Mouse (Mus musculus) cerebellum, adult 11 months (tissue): ENCODE results near the gene Pgbd1.
A peak's percentile ranks its signal among the peaks of the same experiment; 100 is the strongest.

Source experiments
- DNase-seq: peaks from one replicate; pipeline ENCODE4 v3.0.0; 2022

The Pgbd1 gene

DNA sequence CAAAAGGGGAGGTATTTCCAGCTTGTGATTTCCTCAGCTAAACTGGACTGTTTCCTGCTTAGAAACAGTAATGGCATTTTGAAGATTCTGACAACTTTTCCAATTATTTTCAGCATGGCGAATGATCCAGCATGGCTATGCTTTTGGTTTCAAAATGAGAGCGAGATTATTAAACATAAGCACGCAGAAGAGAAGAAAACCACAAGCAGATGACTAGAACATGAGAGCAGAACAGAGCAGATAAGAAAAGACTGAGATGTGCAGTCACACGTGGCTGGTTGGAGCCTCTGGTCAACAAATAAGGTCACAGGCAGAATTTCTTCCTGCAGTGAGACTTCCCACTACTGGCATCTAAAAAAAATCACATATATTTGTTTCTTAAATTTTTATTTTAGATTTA, 25.6 kb downstream of the Pgbd1 start:
- DNase-seq: no peak

GRCm38 (mm10) chr13:21414231-21415212, 26.3 kb downstream of the Pgbd1 start:
- DNase-seq: no peak

DNA sequence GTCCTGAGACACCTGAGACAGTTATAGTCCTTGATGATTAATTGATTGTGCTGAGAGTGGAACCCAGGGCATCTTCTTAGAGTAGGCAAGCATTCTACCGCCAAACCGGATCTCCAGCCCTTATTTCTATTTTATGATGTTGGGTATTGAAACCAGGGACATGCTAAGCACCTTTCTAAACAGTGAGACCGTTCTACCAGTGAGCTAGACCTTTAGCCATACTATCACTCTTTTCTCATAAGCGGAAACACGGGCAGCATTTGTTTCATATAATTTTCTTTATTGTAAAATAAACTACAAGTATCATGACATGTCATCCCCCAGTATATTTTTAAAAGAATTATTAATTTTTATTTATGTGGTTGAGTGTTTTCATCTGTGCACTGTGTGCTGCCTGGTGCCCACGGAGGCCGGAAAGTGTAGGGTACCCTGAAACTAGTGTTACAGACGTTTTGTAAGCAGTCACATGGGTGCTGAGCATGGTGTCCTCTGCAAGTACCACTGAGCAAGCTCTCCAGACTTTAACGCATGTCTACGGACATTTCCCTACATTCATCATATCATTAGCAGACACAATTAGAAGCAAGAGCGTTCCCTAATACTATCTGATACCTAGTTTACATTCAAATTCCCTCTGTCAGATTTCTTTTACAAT, 31.9 kb downstream of the Pgbd1 start:
- DNase-seq: no peak

- DNase-seq: peak; percentile 79
Measured at GRCm38 (mm10) chr13:21407969-21408804, 32.7 kb downstream of the Pgbd1 start.

DNA sequence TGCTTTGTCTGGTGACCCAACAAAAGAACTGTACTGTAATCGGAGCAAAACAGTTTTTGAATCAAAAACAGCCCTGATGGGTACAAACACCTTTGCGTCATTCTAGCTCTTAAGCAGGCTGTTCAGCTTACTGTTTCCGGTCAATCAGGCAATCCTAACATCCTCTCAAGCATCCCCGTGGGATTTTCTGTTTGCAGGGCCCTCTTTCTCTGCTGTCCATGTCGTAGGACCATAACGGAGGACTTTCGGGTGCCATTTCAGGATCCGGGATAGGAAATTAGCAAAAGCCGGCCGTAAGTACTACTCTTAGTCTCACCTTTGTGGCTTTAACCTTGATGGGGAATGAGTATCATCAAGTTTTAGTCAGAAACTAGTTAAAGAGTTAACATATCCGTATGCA, 33.5 kb downstream of the Pgbd1 start:
- DNase-seq: no peak

DNA sequence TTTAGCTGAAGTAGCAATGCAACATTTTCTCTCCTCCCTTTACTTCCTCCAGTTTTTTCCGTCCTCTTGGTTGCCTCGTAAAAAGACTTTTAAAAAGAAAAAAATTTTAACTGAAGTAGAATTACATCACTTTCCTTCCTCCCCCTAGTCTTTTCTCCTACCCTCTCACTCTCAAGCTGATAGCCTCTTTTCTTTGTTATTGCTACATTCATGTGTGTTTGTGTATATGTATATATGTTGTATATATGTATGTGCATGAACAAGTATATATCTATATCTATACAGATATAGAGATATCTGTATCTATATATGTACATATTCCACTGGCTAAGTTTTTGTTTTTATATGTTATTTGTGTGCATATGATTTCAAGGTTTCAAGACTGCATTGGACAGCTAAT, 38.0 kb downstream of the Pgbd1 start:
- no peak for DNase-seq

- DNase-seq: peak; percentile 77
Measured at GRCm38 (mm10) chr13:21402287-21402846, 38.5 kb downstream of the Pgbd1 start, which contains the start of gene Zkscan3. Zkscan3 (minus strand) TSS chr13:21402755.

DNA sequence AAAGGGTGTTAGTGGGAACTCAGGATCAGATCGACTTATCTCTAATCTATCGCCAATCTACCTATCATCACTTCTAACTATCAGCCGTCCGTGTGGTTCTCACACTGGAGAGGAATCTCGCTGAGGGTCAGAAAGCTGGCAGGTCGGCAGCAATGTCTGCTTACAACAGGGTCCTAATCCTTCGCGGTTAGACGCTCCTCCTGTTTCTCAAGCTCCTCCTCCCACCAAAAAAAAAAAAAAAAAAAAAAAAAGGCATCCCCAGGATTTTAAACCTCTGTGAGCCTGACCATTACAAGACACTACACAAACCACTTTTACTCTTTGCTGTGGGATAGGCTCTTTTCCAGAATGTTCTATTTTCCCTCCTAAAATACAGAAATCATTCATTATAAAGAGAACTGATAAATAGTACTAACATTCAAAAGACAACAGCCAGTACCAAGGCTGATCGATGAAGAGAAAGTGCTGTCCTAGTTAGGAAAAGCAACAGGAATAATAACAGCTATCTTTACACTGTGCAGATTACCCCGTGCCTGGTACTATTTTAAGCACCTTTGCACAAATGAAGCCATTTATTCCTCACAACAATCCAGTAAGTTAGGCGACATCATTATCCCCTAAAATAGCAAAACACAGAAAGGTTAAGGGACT, 39.1 kb downstream of the Pgbd1 start:
- no peak for DNase-seq

DNA sequence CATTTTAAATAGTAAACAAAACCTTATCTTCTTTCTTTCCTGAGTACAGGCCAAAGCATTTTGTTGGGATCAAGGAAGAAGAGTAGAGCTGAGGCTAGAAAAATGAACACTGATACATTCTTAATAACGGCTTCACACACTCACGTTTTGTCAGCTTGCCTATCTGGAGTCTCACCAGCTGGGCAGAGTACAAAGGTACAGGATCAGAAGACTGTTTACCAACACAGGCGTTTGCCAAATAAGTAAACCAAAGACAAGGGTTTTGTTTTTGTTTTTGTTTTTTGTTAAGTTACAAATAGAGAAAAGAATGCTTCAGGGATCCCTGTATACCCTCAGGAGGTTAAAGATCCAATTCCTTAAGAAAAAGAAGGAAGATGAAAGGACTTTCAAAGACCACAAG, 39.7 kb downstream of the Pgbd1 start:
- DNase-seq: no peak

GRCm38 (mm10) chr13:21397486-21397885, 43.4 kb downstream of the Pgbd1 start:
- no peak for DNase-seq

GRCm38 (mm10) chr13:21396048-21396447, 44.8 kb downstream of the Pgbd1 start:
- peak; percentile 20 for DNase-seq

DNA sequence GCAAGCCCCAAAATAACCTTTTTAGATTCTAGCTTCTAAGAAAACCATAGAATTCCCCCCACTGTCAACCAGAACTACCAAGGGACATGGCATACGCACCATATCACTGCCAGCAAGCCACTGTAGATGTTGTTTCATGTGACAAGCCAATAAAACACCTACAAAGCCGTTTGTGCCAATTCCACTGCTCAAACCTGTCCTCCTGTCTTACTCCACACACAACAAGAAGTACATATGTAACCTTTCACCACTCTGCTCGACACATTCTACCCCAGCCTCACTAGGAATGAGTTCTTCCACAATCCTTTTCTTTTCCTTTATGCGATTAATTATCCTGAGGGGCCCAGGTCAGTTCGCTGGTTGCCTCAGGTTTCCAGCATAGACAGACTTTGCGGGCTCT, 45.2 kb downstream of the Pgbd1 start:
- DNase-seq: no peak

GRCm38 (mm10) chr13:21395211-21395610, 45.6 kb downstream of the Pgbd1 start:
- DNase-seq: no peak

DNA sequence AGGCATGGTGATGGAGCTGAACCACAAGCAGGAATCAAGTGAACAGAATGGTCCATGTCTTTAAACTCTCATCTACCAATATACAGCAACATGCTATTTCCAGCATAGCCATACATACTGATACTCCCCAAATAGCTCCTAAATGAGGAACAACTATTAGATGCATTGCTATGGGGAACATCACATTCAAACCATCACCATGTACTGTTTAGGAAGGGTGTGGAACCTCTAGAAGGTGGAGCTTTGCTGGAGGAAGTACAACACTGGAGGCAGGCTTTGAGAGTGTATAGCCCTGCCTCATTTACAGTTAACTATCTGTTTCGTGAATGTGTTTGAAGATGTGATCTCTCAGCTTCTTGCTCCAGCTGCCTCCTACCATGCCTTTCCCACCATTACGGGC, 63.1 kb downstream of the Pgbd1 start:
- no peak for DNase-seq

- DNase-seq: no peak
Measured at GRCm38 (mm10) chr13:21372700-21373099, 68.2 kb downstream of the Pgbd1 start.
